Mouse (Mus musculus): Measurements from ENCODE around the gene Nudcd3. TPM values are rescaled to one million over a fixed set of nuclear protein-coding genes. Genes with fewer than 3 reads are reported as not detected.

Nudcd3 gene
- polyA plus RNA-seq, 2 experiments, result 9.3 to 10.2 TPM

GRCm38 (mm10) chr11:6179194-6179593, 21.0 kb downstream of the Nudcd3 start:
- H3K36me3 ChIP-seq (replicated peaks; ENCODE audit: control insufficient read depth, insufficient read depth, low read depth), result no peaks in the 10 kb centered on the region
- DNase-seq (ENCODE audit: low read depth in 3 of 3, low spot score in 3 of 3), result no peak
- ATAC-seq (ENCODE audit: insufficient read depth), result no peak
- no peaks in the 10 kb centered on the region for H3K27me3 ChIP-seq (ENCODE audit: control insufficient read depth, insufficient read depth, low read length)
- H3K4me1 ChIP-seq (replicated peaks; ENCODE audit: control insufficient read depth in 2 of 2, insufficient read depth in 2 of 2, low read length in 1 of 2), result peaks cover 6 to 29% of the 10 kb centered on the region in 2 experiments; a peak in 2 of 4 replicates
- H3K4me3 ChIP-seq (ENCODE audit: insufficient read depth in 1 of 2, low read depth in 2 of 2, low read length in 2 of 2), result no peak overlapping the region
- no peak overlapping the region for H3K4me2 ChIP-seq (ENCODE audit: low read depth)
- TF ChIP-seq CTCF (IDR thresholded peaks at IDR 0.05; ENCODE audit: low read depth), result no peak
- TF ChIP-seq EP300 (IDR thresholded peaks at IDR 0.05; ENCODE audit: low read depth), result no peak
- 22% methylated on average over 8 of the region's 8 CpGs for WGBS (ENCODE audit: insufficient replicate concordance)
- no peak overlapping the region for H3K27ac ChIP-seq
- no peaks in the 10 kb centered on the region for H3K9me3 ChIP-seq (ENCODE audit: control insufficient read depth, low read length)
- no peak overlapping the region for H3K9ac ChIP-seq (replicated peaks)

GRCm38 (mm10) chr11:6178673-6179166, 21.5 kb downstream of the Nudcd3 start:
- TF ChIP-seq CTCF (IDR thresholded peaks at IDR 0.05; ENCODE audit: low read depth) (no peak), EP300 (IDR thresholded peaks at IDR 0.05; ENCODE audit: low read depth) (no peak)
- Histone ChIP-seq H3K9ac (replicated peaks) (no peak overlapping the region), H3K4me3 (ENCODE audit: insufficient read depth in 1 of 2, low read depth in 2 of 2, low read length in 2 of 2) (no peak overlapping the region), H3K27ac (no peak overlapping the region), H3K4me2 (ENCODE audit: low read depth) (no peak overlapping the region), H3K9me3 (ENCODE audit: control insufficient read depth, low read length) (no peaks in the 10 kb centered on the region), H3K4me1 (replicated peaks; ENCODE audit: control insufficient read depth in 2 of 2, insufficient read depth in 2 of 2, low read length in 1 of 2) (peaks cover 3 to 25% of the 10 kb centered on the region in 2 experiments; a peak in 2 of 4 replicates), H3K27me3 (ENCODE audit: control insufficient read depth, insufficient read depth, low read length) (no peaks in the 10 kb centered on the region), H3K36me3 (replicated peaks; ENCODE audit: control insufficient read depth, insufficient read depth, low read depth) (no peaks in the 10 kb centered on the region)
- no peak for DNase-seq (ENCODE audit: low read depth in 3 of 3, low spot score in 3 of 3)
- ATAC-seq (ENCODE audit: insufficient read depth), result no peak
- WGBS (ENCODE audit: insufficient replicate concordance), result 18% methylated on average over 2 of the region's 2 CpGs

- no peaks in the 10 kb centered on the region for H3K36me3 ChIP-seq (replicated peaks; ENCODE audit: control insufficient read depth, insufficient read depth, low read depth)
- 75% methylated on average over 8 of the region's 8 CpGs for WGBS (ENCODE audit: insufficient replicate concordance)
- no peak for ATAC-seq (ENCODE audit: insufficient read depth)
- H3K4me2 ChIP-seq (ENCODE audit: low read depth), result no peak overlapping the region
- DNase-seq (ENCODE audit: low read depth in 3 of 3, low spot score in 3 of 3), result no peak
- H3K27ac ChIP-seq, result no peak overlapping the region
- TF ChIP-seq EP300 (IDR thresholded peaks at IDR 0.05; ENCODE audit: low read depth), result no peak
- no peak for TF ChIP-seq CTCF (IDR thresholded peaks at IDR 0.05; ENCODE audit: low read depth)
- H3K27me3 ChIP-seq (ENCODE audit: control insufficient read depth, insufficient read depth, low read length), result no peaks in the 10 kb centered on the region
- H3K4me1 ChIP-seq (replicated peaks; ENCODE audit: control insufficient read depth in 2 of 2, insufficient read depth in 2 of 2, low read length in 1 of 2), result peaks cover 3 to 22% of the 10 kb centered on the region in 2 experiments; a peak in 2 of 4 replicates
- H3K4me3 ChIP-seq (ENCODE audit: insufficient read depth in 1 of 2, low read depth in 2 of 2, low read length in 2 of 2), result no peak overlapping the region
- no peak overlapping the region for H3K9ac ChIP-seq (replicated peaks)
- H3K9me3 ChIP-seq (ENCODE audit: control insufficient read depth, low read length), result no peaks in the 10 kb centered on the region
These were observed 22.3 kb downstream of the Nudcd3 start for GRCm38 (mm10) chr11:6177781-6178420.

- Histone ChIP-seq H3K4me3 (ENCODE audit: insufficient read depth in 1 of 2, low read depth in 2 of 2, low read length in 2 of 2) (no peak overlapping the region), H3K4me2 (ENCODE audit: low read depth) (no peak overlapping the region), H3K27ac (no peak overlapping the region), H3K9me3 (ENCODE audit: control insufficient read depth, low read length) (no peaks in the 10 kb centered on the region), H3K9ac (replicated peaks) (no peak overlapping the region), H3K4me1 (replicated peaks; ENCODE audit: control insufficient read depth in 2 of 2, insufficient read depth in 2 of 2, low read length in 1 of 2) (peaks cover 3 to 20% of the 10 kb centered on the region in 2 experiments; a peak in 2 of 4 replicates), H3K36me3 (replicated peaks; ENCODE audit: control insufficient read depth, insufficient read depth, low read depth) (no peaks in the 10 kb centered on the region), H3K27me3 (ENCODE audit: control insufficient read depth, insufficient read depth, low read length) (no peaks in the 10 kb centered on the region)
- DNase-seq (ENCODE audit: low read depth in 3 of 3, low spot score in 3 of 3), result no peak
- ATAC-seq (ENCODE audit: insufficient read depth), result no peak
- 41% methylated on average over 1 of the region's 1 CpGs for WGBS (ENCODE audit: insufficient replicate concordance)
- TF ChIP-seq EP300 (IDR thresholded peaks at IDR 0.05; ENCODE audit: low read depth) (no peak), CTCF (IDR thresholded peaks at IDR 0.05; ENCODE audit: low read depth) (no peak)
These were observed 24.7 kb downstream of the Nudcd3 start for GRCm38 (mm10) chr11:6175506-6175905.

- H3K4me3 ChIP-seq (ENCODE audit: insufficient read depth in 1 of 2, low read depth in 2 of 2, low read length in 2 of 2), result no peak overlapping the region
- no peak overlapping the region for H3K27ac ChIP-seq
- no peak for TF ChIP-seq EP300 (IDR thresholded peaks at IDR 0.05; ENCODE audit: low read depth)
- TF ChIP-seq CTCF (IDR thresholded peaks at IDR 0.05; ENCODE audit: low read depth), result no peak
- peaks cover 3 to 18% of the 10 kb centered on the region in 2 experiments; a peak in 2 of 4 replicates for H3K4me1 ChIP-seq (replicated peaks; ENCODE audit: control insufficient read depth in 2 of 2, insufficient read depth in 2 of 2, low read length in 1 of 2)
- ATAC-seq (ENCODE audit: insufficient read depth), result no peak
- no peaks in the 10 kb centered on the region for H3K27me3 ChIP-seq (ENCODE audit: control insufficient read depth, insufficient read depth, low read length)
- DNase-seq (ENCODE audit: low read depth in 3 of 3, low spot score in 3 of 3), result no peak
- H3K9ac ChIP-seq (replicated peaks), result no peak overlapping the region
- 26% methylated on average over 7 of the region's 7 CpGs for WGBS (ENCODE audit: insufficient replicate concordance)
- no peak overlapping the region for H3K4me2 ChIP-seq (ENCODE audit: low read depth)
- no peaks in the 10 kb centered on the region for H3K36me3 ChIP-seq (replicated peaks; ENCODE audit: control insufficient read depth, insufficient read depth, low read depth)
- H3K9me3 ChIP-seq (ENCODE audit: control insufficient read depth, low read length), result no peaks in the 10 kb centered on the region
These were observed 25.5 kb downstream of the Nudcd3 start for GRCm38 (mm10) chr11:6174719-6175118.
